ENCODE assay signal across 33 mouse cellular contexts in the genomic region with DNA sequence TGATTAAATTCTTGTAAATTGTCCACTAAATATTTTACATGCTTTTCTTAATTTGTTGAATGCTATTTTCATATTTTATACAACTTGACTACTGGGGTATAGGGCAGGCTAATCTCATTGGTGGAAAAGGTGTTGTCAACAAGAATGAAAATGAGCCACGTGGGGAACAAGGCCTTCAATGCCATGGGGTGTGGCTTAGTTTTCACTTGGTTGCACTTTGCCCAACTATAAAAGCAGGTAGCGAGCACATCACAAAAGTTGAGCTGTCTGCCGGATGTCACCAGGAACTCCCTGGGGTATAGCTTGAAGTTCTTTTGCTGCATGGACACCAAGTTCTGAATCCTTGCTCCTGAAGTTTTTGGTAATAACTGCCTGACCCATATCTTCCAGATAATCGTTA. TPM values are rescaled to one million over a fixed set of nuclear protein-coding genes. Genes with fewer than 3 reads are reported as not detected.
"Had no signal": no experiment of that assay in that cellular context is flagged by ENCODE, and none has a peak within 500 bp of the region (broad histone marks: within the 10 kb centered on the region; RNA-seq: fewer than 3 reads in every experiment).

No protein-coding gene starts in this region.

- H3K27me3 ChIP-seq: heart, embryonic 12.5 days; hindbrain, embryonic 12.5 days; limb, embryonic 12.5 days; liver, embryonic 13.5 days; liver, embryonic 15.5 days had no signal

- H3K9me3 ChIP-seq: heart, embryonic 10.5 days; heart, embryonic 12.5 days; hindbrain, embryonic 10.5 days; hindbrain, embryonic 12.5 days; limb, embryonic 10.5 days; limb, embryonic 12.5 days; liver, embryonic 13.5 days; liver, embryonic 15.5 days had no signal

- H3K4me2 ChIP-seq: heart, embryonic 12.5 days; hindbrain, embryonic 12.5 days; hindbrain, embryonic 14.5 days; limb, embryonic 12.5 days; liver, embryonic 11.5 days; liver, embryonic 13.5 days; liver, embryonic 15.5 days had no signal

- H3K4me3 ChIP-seq: gastrocnemius, adult 2 months; heart, embryonic 10.5 days; heart, embryonic 12.5 days; hindbrain, embryonic 10.5 days; hindbrain, embryonic 12.5 days; layer of hippocampus, adult 2 months; left cerebral cortex, adult 2 months; limb, embryonic 10.5 days; limb, embryonic 12.5 days; liver, embryonic 13.5 days; liver, embryonic 15.5 days had no signal

- H3K9ac ChIP-seq: hindbrain, embryonic 12.5 days; hindbrain, embryonic 14.5 days; limb, embryonic 12.5 days; liver, embryonic 13.5 days; liver, embryonic 15.5 days had no signal

- DNase-seq: gastrocnemius, adult 2 months; gastrocnemius, postnatal 10 days; gastrocnemius, postnatal 25 days; heart, postnatal 10 days; heart, postnatal 4 days; kidney, adult 11 months; kidney, postnatal 14 days; kidney, postnatal 36 days; liver; liver, embryonic 13.5 days had no signal

- H3K27ac ChIP-seq: gastrocnemius, adult 2 months; heart, embryonic 10.5 days; hindbrain, embryonic 10.5 days; hindbrain, embryonic 12.5 days; hindbrain, embryonic 14.5 days; layer of hippocampus, adult 2 months; left cerebral cortex, adult 2 months; limb, embryonic 10.5 days; limb, embryonic 12.5 days; liver, embryonic 13.5 days; liver, embryonic 15.5 days had no signal

- ATAC-seq: hindbrain, embryonic 16.5 days; inflammation-experienced regulatory T-cells, adult 6 months had no signal

RNA-seq across cellular contexts. Expression of gene Ankrd65, which starts 27.3 kb away (rescaled TPM):
- total RNA-seq: gastrocnemius, adult 2 months; gastrocnemius, postnatal 10 days; gastrocnemius, postnatal 25 days; granulocyte monocyte progenitor cell, adult 5-6 weeks; heart, adult 8-10 months; heart, postnatal 10 days; heart, postnatal 25 days; heart, postnatal 4 days; layer of hippocampus, postnatal 10 days; layer of hippocampus, postnatal 25 days; left cerebral cortex, postnatal 36 days had no signal
- polyA plus RNA-seq: frontal cortex, adult 2 months; heart, embryonic 10.5 days; heart, embryonic 12.5 days; heart, embryonic 14.5 days; heart, embryonic 16.5 days; hindbrain, embryonic 12.5 days; hindbrain, embryonic 14.5 days; hindbrain, embryonic 16.5 days; inflammation-experienced regulatory T-cells, adult 6 months; limb, embryonic 10.5 days; limb, embryonic 14.5 days; liver, embryonic 11.5 days; liver, embryonic 13.5 days had no signal
